Mouse (Mus musculus): Measurements from ENCODE around the gene Tada3. TPM values are rescaled to one million over a fixed set of nuclear protein-coding genes. Genes with fewer than 3 reads are reported as not detected.

Tada3 gene
- polyA plus RNA-seq, 1 experiment from 2014 or later: 42.2 TPM

GRCm38 (mm10) chr6:113343177-113344092 lies 34.2 kb downstream of the Tada3 start, which contains the start of gene Camk1:
Camk1 (minus strand) TSS chr6:113343984.
- 10% methylated on average over 32 of the region's 32 CpGs for WGBS
- Histone ChIP-seq H3K4me1 (ENCODE audit: control insufficient read depth in 2 of 2, insufficient read depth in 2 of 2, low read length in 2 of 2) (peaks cover 23 to 32% of the 10 kb centered on the region in 2 experiments), H3K4me3 (ENCODE audit: control insufficient read depth in 1 of 2, insufficient read depth in 1 of 2, low read depth in 1 of 2, low read length in 2 of 2) (peak within 1 kb of the TSS; percentile 81 to 90), H3K27ac (replicated peaks in 1 of 2; ENCODE audit: control insufficient read depth in 1 of 2, insufficient read depth in 1 of 2, low read depth in 2 of 2, low read length in 2 of 2) (peak within 1 kb of the TSS; percentile 63 to 83), H3K36me3 (ENCODE audit: control insufficient read depth, insufficient read depth, low read length) (peaks cover 28% of the 10 kb centered on the region), H3K4me2 (ENCODE audit: low read length) (peak within 1 kb of the TSS; percentile 82), H3K27me3 (ENCODE audit: control insufficient read depth, insufficient read depth, low read length) (no peaks in the 10 kb centered on the region), H3K9me3 (ENCODE audit: control insufficient read depth, low read length) (no peaks in the 10 kb centered on the region), H3K9ac (ENCODE audit: low read length) (peak within 1 kb of the TSS; percentile 95)
- ATAC-seq (ENCODE audit: insufficient number of reproducible peaks, insufficient read depth, low FRiP score, low read depth): peak; percentile 77

GRCm38 (mm10) chr6:113342297-113342696 lies 35.4 kb downstream of the Tada3 start:
- Histone ChIP-seq H3K4me3 (ENCODE audit: control insufficient read depth in 1 of 2, insufficient read depth in 1 of 2, low read depth in 1 of 2, low read length in 2 of 2) (peak overlapping the region; percentile 81 to 90; a peak in 3 of 4 replicates), H3K27ac (replicated peaks in 1 of 2; ENCODE audit: control insufficient read depth in 1 of 2, insufficient read depth in 1 of 2, low read depth in 2 of 2, low read length in 2 of 2) (peak overlapping the region; percentile 12 to 83; a peak in 3 of 4 replicates), H3K4me1 (ENCODE audit: control insufficient read depth in 2 of 2, insufficient read depth in 2 of 2, low read length in 2 of 2) (peaks cover 23 to 36% of the 10 kb centered on the region in 2 experiments), H3K36me3 (ENCODE audit: control insufficient read depth, insufficient read depth, low read length) (peaks cover 38% of the 10 kb centered on the region), H3K27me3 (ENCODE audit: control insufficient read depth, insufficient read depth, low read length) (no peaks in the 10 kb centered on the region), H3K9me3 (ENCODE audit: control insufficient read depth, low read length) (no peaks in the 10 kb centered on the region), H3K4me2 (ENCODE audit: low read length) (peak overlapping the region; percentile 82), H3K9ac (ENCODE audit: low read length) (peak overlapping the region; percentile 95; the same call in 1 of the 2 replicates)
- 25% methylated on average over 5 of the region's 7 CpGs for WGBS
- ATAC-seq (ENCODE audit: insufficient number of reproducible peaks, insufficient read depth, low FRiP score, low read depth): no peak

GRCm38 (mm10) chr6:113341574-113341973 lies 36.1 kb downstream of the Tada3 start:
- H3K36me3 ChIP-seq (ENCODE audit: control insufficient read depth, insufficient read depth, low read length): peaks cover 42% of the 10 kb centered on the region
- no peak overlapping the region; a peak in 1 of 4 replicates for H3K4me3 ChIP-seq (ENCODE audit: control insufficient read depth in 1 of 2, insufficient read depth in 1 of 2, low read depth in 1 of 2, low read length in 2 of 2)
- no peak for ATAC-seq (ENCODE audit: insufficient number of reproducible peaks, insufficient read depth, low FRiP score, low read depth)
- peaks cover 25 to 41% of the 10 kb centered on the region in 2 experiments for H3K4me1 ChIP-seq (ENCODE audit: control insufficient read depth in 2 of 2, insufficient read depth in 2 of 2, low read length in 2 of 2)
- peak overlapping the region in 1 of 2 experiments; percentile 10; a peak in 1 of 4 replicates for H3K27ac ChIP-seq (replicated peaks in 1 of 2; ENCODE audit: control insufficient read depth in 1 of 2, insufficient read depth in 1 of 2, low read depth in 2 of 2, low read length in 2 of 2)
- H3K27me3 ChIP-seq (ENCODE audit: control insufficient read depth, insufficient read depth, low read length): no peaks in the 10 kb centered on the region
- peak overlapping the region; percentile 31; the same call in 1 of the 2 replicates for H3K9ac ChIP-seq (ENCODE audit: low read length)
- no peaks in the 10 kb centered on the region for H3K9me3 ChIP-seq (ENCODE audit: control insufficient read depth, low read length)
- 82% methylated on average over 6 of the region's 6 CpGs for WGBS
- H3K4me2 ChIP-seq (ENCODE audit: low read length): peak overlapping the region; percentile 40

- H3K27ac ChIP-seq (replicated peaks in 1 of 2; ENCODE audit: control insufficient read depth in 1 of 2, insufficient read depth in 1 of 2, low read depth in 2 of 2, low read length in 2 of 2): peak overlapping the region; percentile 52 to 53; a peak in 2 of 4 replicates
These were observed 40.6 kb downstream of the Tada3 start for GRCm38 (mm10) chr6:113336852-113337620.

GRCm38 (mm10) chr6:113334216-113334615 lies 43.5 kb downstream of the Tada3 start:
- ATAC-seq (ENCODE audit: insufficient number of reproducible peaks, insufficient read depth, low FRiP score, low read depth): no peak
- H3K36me3 ChIP-seq (ENCODE audit: control insufficient read depth, insufficient read depth, low read length): peaks cover 75% of the 10 kb centered on the region
- 74% methylated on average over 6 of the region's 6 CpGs for WGBS
- H3K27ac ChIP-seq (replicated peaks in 1 of 2; ENCODE audit: control insufficient read depth in 1 of 2, insufficient read depth in 1 of 2, low read depth in 2 of 2, low read length in 2 of 2): peak overlapping the region in 1 of 2 experiments; percentile 78; a peak in 1 of 4 replicates
- no peak overlapping the region for H3K9ac ChIP-seq (ENCODE audit: low read length)
- no peaks in the 10 kb centered on the region for H3K27me3 ChIP-seq (ENCODE audit: control insufficient read depth, insufficient read depth, low read length)
- H3K9me3 ChIP-seq (ENCODE audit: control insufficient read depth, low read length): no peaks in the 10 kb centered on the region
- H3K4me1 ChIP-seq (ENCODE audit: control insufficient read depth in 2 of 2, insufficient read depth in 2 of 2, low read length in 2 of 2): peaks cover 12 to 22% of the 10 kb centered on the region in 2 experiments
- H3K4me2 ChIP-seq (ENCODE audit: low read length): no peak overlapping the region
- H3K4me3 ChIP-seq (ENCODE audit: control insufficient read depth in 1 of 2, insufficient read depth in 1 of 2, low read depth in 1 of 2, low read length in 2 of 2): no peak overlapping the region

More at GRCm38 (mm10) chr6:113336852-113337620, 40.6 kb downstream of the Tada3 start:
- Histone ChIP-seq H3K27me3 (ENCODE audit: control insufficient read depth, insufficient read depth, low read length) (no peaks in the 10 kb centered on the region), H3K9ac (ENCODE audit: low read length) (no peak overlapping the region), H3K36me3 (ENCODE audit: control insufficient read depth, insufficient read depth, low read length) (peaks cover 77% of the 10 kb centered on the region), H3K9me3 (ENCODE audit: control insufficient read depth, low read length) (no peaks in the 10 kb centered on the region), H3K4me1 (ENCODE audit: control insufficient read depth in 2 of 2, insufficient read depth in 2 of 2, low read length in 2 of 2) (peaks cover 17 to 29% of the 10 kb centered on the region in 2 experiments), H3K4me2 (ENCODE audit: low read length) (no peak overlapping the region), H3K4me3 (ENCODE audit: control insufficient read depth in 1 of 2, insufficient read depth in 1 of 2, low read depth in 1 of 2, low read length in 2 of 2) (no peak overlapping the region)
- no peak for ATAC-seq (ENCODE audit: insufficient number of reproducible peaks, insufficient read depth, low FRiP score, low read depth)
- 35% methylated on average over 8 of the region's 8 CpGs for WGBS

- ATAC-seq (ENCODE audit: insufficient number of reproducible peaks, insufficient read depth, low FRiP score, low read depth): peak; percentile 24; the same call in 1 of the 2 replicates
- no peaks in the 10 kb centered on the region for H3K9me3 ChIP-seq (ENCODE audit: control insufficient read depth, low read length)
- peak overlapping the region; percentile 78 to 87 for H3K27ac ChIP-seq (replicated peaks in 1 of 2; ENCODE audit: control insufficient read depth in 1 of 2, insufficient read depth in 1 of 2, low read depth in 2 of 2, low read length in 2 of 2)
- peak overlapping the region; percentile 28 for H3K4me2 ChIP-seq (ENCODE audit: low read length)
- WGBS: 38% methylated on average over 14 of the region's 14 CpGs
- no peak overlapping the region for H3K9ac ChIP-seq (ENCODE audit: low read length)
- no peak overlapping the region for H3K4me3 ChIP-seq (ENCODE audit: control insufficient read depth in 1 of 2, insufficient read depth in 1 of 2, low read depth in 1 of 2, low read length in 2 of 2)
- peaks cover 12 to 22% of the 10 kb centered on the region in 2 experiments for H3K4me1 ChIP-seq (ENCODE audit: control insufficient read depth in 2 of 2, insufficient read depth in 2 of 2, low read length in 2 of 2)
- H3K27me3 ChIP-seq (ENCODE audit: control insufficient read depth, insufficient read depth, low read length): no peaks in the 10 kb centered on the region
- peaks cover 68% of the 10 kb centered on the region for H3K36me3 ChIP-seq (ENCODE audit: control insufficient read depth, insufficient read depth, low read length)
These were observed 44.3 kb downstream of the Tada3 start for GRCm38 (mm10) chr6:113333137-113333950.

Measured in heart, embryonic 14.5 days (tissue).